Mouse (Mus musculus) E14TG2a.4 (cell line): ENCODE results near the gene Tmem251.

Source experiments
- H3K27me3 ChIP-seq: 2 replicates; pipeline ENCODE4 v1.6.1; 2014; ENCODE audit warnings: low read length, control low read depth; ENCODE audit not compliant: insufficient read depth
- H3K36me3 ChIP-seq: 2 replicates; pipeline ENCODE4 v1.6.1; 2014; ENCODE audit warnings: low read length, control low read depth; ENCODE audit not compliant: insufficient read depth
- H3K4me1 ChIP-seq: replicated peaks from 2 replicates; pipeline ENCODE4 v1.6.1; 2014; ENCODE audit warnings: low read depth, low read length, control low read depth
- H3K4me3 ChIP-seq: replicated peaks from 2 replicates; pipeline ENCODE4 v1.5.1; 2014; ENCODE audit warnings: mild to moderate bottlenecking, low read length
- H3K9me3 ChIP-seq: 2 replicates; pipeline ENCODE4 v1.6.1; 2014; ENCODE audit warnings: low read length, control low read depth
- CTCF ChIP-seq: conservative IDR thresholded peaks from 2 replicates; pipeline ENCODE4 v1.5.1; 2014; ENCODE audit warnings: low read length
- NANOG ChIP-seq: IDR thresholded peaks from 2 replicates; pipeline ENCODE4 v1.6.1; 2014; ENCODE audit warnings: borderline replicate concordance, low read length, mixed read lengths
- POU5F1 ChIP-seq: IDR thresholded peaks from 2 replicates; pipeline ENCODE4 v1.6.1; 2014; ENCODE audit warnings: low read length, borderline replicate concordance

The Tmem251 gene

DNA sequence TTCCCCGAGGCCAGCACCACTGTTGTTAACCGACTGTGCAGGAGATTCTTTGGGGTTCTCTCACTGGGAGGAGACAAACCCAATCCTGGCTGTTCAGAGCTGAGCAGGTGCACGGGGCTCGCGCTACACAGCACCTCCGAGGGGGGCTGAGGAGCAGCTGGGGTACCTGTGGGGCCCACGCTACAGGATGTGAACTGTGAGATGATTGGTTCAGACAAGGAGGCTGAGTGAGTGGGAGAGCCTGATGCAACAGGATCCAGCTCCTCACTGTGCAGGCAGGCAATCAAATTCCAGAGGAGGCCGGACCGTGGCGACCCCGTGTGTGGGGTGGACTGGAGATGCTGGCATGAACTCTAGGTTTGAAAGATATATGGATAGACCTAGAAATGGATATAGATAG lies 21.1 kb upstream of the Tmem251 start:
- TF ChIP-seq CTCF (no peak), POU5F1 (no peak), NANOG (no peak)
- peak overlapping the region; percentile 57 for H3K4me3 ChIP-seq
- H3K9me3 ChIP-seq, result no peaks in the 10 kb centered on the region
- no peaks in the 10 kb centered on the region for H3K27me3 ChIP-seq
- H3K4me1 ChIP-seq, result peaks cover 97% of the 10 kb centered on the region
- H3K36me3 ChIP-seq, result no peaks in the 10 kb centered on the region

GRCm38 (mm10) chr12:102722966-102723365 lies 20.6 kb upstream of the Tmem251 start:
- no peaks in the 10 kb centered on the region for H3K27me3 ChIP-seq
- H3K4me3 ChIP-seq, result peak overlapping the region; percentile 57; the same call in 1 of the 2 replicates
- H3K9me3 ChIP-seq, result no peaks in the 10 kb centered on the region
- TF ChIP-seq POU5F1, result no peak
- no peaks in the 10 kb centered on the region for H3K36me3 ChIP-seq
- peaks cover 97% of the 10 kb centered on the region for H3K4me1 ChIP-seq

DNA sequence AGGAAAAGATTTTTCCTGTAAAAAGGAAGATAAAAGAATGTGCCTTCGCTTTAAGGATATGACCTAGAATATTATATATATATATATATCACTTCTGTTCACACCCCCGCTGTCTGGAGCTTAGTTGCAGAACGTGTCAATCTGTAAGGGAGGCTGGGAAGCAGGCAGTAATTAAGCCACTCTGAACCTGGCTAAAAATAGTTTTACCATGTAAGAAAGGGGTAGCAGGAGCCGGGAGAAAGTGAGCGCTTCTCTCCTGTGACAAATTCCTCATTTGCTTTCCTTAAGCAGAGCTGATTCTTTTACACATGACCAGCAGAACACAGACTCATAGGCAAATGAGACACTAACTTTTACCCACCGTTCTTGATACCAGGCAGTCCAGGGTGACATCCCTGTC lies 19.7 kb upstream of the Tmem251 start:
- Histone ChIP-seq H3K27me3 (no peaks in the 10 kb centered on the region), H3K9me3 (no peaks in the 10 kb centered on the region), H3K4me1 (peaks cover 97% of the 10 kb centered on the region), H3K36me3 (no peaks in the 10 kb centered on the region), H3K4me3 (no peak overlapping the region)
- TF ChIP-seq NANOG (no peak), POU5F1 (no peak), CTCF (no peak)

- peaks cover 97% of the 10 kb centered on the region for H3K4me1 ChIP-seq
- H3K27me3 ChIP-seq, result no peaks in the 10 kb centered on the region
- TF ChIP-seq NANOG (no peak), POU5F1 (no peak), CTCF (no peak)
- peak overlapping the region; percentile 53; the same call in 1 of the 2 replicates for H3K4me3 ChIP-seq
- no peaks in the 10 kb centered on the region for H3K36me3 ChIP-seq
- no peaks in the 10 kb centered on the region for H3K9me3 ChIP-seq
Observed at GRCm38 (mm10) chr12:102725146-102725545, 18.4 kb upstream of the Tmem251 start.

GRCm38 (mm10) chr12:102725761-102726175 lies 17.8 kb upstream of the Tmem251 start:
- Histone ChIP-seq H3K27me3 (no peaks in the 10 kb centered on the region), H3K4me3 (peak overlapping the region; percentile 53), H3K4me1 (peaks cover 94% of the 10 kb centered on the region), H3K36me3 (no peaks in the 10 kb centered on the region), H3K9me3 (no peaks in the 10 kb centered on the region)
- no peak for TF ChIP-seq NANOG
- no peak for TF ChIP-seq POU5F1
- no peak for TF ChIP-seq CTCF

DNA sequence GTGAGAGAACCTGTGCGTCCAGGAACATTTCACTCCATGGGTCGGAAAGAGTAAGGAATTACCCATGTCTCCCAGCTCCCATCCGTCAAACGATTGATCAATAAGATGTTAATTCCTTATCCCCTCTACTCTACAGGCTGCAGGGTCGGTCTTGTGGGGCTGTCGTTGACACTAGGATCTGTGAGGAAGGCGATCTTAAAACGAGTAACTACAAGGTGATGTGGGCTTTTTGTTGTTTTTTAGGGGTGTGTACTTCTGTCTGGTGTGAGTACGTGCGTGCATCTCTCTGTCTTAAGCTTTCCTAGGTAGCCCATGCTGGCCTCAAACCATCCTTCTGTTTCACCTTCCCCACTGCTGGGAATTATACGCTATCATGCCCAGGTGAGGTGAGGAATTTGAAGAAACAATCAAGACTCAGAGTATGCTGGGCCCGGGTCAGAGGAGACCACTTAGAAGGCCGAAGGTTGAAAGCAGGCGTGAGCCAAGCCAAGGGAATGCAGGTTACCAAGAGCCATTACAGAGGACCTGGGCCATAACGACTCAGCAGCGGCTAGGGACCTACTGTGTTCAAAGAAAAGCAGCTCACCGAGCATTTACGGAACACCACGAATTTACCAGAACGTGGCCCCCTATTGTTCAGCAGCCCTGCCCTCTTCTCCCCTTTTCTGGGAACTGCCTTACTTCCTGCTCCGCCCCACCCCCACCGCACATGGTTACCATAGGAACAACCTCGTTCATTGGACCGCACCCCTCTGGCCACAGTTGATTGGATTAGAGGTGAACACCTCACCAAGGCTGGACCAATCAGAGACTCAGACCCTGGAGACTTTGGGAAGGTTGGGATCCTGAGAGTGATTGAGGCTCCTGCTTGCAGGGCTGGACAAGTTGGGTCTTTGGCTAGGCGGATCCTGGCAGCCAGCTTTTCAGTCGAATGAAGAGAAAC lies 13.4 kb upstream of the Tmem251 start:
- Histone ChIP-seq H3K36me3 (no peaks in the 10 kb centered on the region), H3K9me3 (no peaks in the 10 kb centered on the region), H3K27me3 (no peaks in the 10 kb centered on the region), H3K4me1 (peaks cover 80% of the 10 kb centered on the region), H3K4me3 (peak overlapping the region; percentile 51)
- no peak for TF ChIP-seq CTCF
- TF ChIP-seq NANOG, result no peak
- TF ChIP-seq POU5F1, result no peak

- peaks cover 71% of the 10 kb centered on the region for H3K4me1 ChIP-seq
- H3K27me3 ChIP-seq, result no peaks in the 10 kb centered on the region
- H3K36me3 ChIP-seq, result no peaks in the 10 kb centered on the region
- no peak for TF ChIP-seq POU5F1
- H3K4me3 ChIP-seq, result peak overlapping the region; percentile 51
- H3K9me3 ChIP-seq, result no peaks in the 10 kb centered on the region
Observed at GRCm38 (mm10) chr12:102730798-102731619, 12.6 kb upstream of the Tmem251 start.

- H3K9me3 ChIP-seq, result no peaks in the 10 kb centered on the region
- no peaks in the 10 kb centered on the region for H3K36me3 ChIP-seq
- peaks cover 48% of the 10 kb centered on the region for H3K4me1 ChIP-seq
- no peak for TF ChIP-seq NANOG
- TF ChIP-seq CTCF, result peak; percentile 88
- TF ChIP-seq POU5F1, result no peak
- no peak overlapping the region for H3K4me3 ChIP-seq
- H3K27me3 ChIP-seq, result no peaks in the 10 kb centered on the region
Observed at GRCm38 (mm10) chr12:102733381-102733780, 10.2 kb upstream of the Tmem251 start.

DNA sequence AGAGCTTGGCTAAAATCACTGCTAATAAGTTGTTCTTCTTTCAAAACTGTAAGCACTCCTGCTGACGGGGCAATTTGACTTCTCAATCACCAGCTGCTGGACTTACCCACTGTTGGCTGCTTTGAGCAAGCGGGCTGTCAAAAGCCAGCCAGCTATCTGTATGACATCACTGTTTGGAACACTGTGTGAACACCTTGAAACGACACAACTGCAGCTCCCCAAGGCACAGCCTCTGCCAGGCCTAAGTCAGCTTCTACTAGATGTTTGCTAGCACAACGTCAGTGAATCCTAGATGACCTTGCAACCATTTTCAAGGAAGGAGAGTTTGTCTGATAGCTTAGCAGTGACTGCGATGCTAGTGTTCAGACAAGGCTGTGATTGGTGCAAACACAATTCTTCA lies 4.5 kb upstream of the Tmem251 start:
- Histone ChIP-seq H3K4me1 (peaks cover 14% of the 10 kb centered on the region), H3K36me3 (peaks cover 17% of the 10 kb centered on the region), H3K4me3 (no peak overlapping the region), H3K27me3 (no peaks in the 10 kb centered on the region), H3K9me3 (no peaks in the 10 kb centered on the region)
- no peak for TF ChIP-seq POU5F1
- no peak for TF ChIP-seq NANOG
- no peak for TF ChIP-seq CTCF
